Mouse (Mus musculus): Measurements from ENCODE around the gene Celf3. TPM values are rescaled to one million over a fixed set of nuclear protein-coding genes. Genes with fewer than 3 reads are reported as not detected.
A peak's percentile ranks its signal among the peaks of the same experiment; 100 is the strongest.

The Celf3 gene
- 10 to 100 TPM; 17.7 to 38.7 (median 29.4) TPM for total RNA-seq (2022)

- DNase-seq, result no peak
Observed at GRCm38 (mm10) chr3:94477981-94478422, at the start of gene Celf3. Gene Celf3, plus strand, starts transcription at chr3:94478295.

DNA sequence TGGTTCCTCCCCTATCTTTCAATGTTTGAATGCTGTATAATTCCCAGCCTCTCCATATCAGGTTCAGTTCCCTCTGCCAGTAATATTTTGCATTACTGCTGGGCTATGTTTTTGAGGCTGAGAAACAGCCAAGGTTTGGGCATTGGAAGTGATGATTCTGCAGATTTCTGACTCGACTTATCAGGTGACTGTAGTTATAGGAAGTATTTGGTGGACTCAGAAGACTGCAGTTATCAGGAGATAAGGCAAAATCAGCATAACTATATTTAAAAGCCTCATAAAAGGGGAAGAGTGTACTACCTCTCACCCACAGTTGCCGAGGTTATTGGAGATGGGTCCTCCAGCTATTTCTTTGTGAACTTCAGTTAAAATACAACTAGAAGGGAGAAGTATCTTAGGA is 47.1 kb upstream of the Celf3 start:
- DNase-seq, result no peak

DNA sequence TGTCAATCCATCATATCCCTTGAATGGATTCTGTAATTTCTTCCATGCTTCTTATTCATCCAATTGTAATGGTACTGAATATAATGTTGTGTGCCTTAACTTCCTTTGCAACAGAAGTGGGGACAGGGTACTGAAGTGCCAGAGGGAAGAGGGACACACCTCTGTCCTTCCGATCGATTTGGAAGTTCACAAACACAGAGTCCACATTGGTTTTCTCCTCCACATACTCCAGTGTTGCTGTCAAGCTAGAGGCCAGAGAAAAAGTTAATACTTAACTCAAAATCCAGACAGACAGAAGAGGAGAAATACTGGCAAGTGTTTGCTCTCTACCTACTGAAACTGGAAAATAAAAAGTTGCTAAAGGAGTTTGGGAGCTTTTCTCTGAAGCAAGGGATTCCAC is 43.8 kb upstream of the Celf3 start:
- DNase-seq, result no peak

DNA sequence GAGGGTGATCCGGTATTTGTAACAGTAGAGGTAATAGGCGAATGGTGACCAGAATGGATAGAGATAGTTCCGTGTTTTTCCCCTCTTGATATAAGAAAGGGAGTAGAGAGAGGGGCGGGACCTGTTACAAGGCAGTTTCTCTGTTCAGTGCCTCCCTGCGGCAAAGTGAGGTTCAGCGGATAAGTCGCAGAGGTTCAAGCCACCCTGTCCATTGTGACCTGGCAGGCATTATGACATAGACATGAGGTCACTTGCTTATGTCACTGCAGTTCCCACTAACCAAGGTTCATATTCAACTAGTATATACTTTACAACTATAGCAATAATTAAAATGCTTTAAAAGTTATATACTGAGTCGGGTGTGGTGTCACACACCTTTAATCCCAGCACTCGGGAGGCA is 41.7 kb upstream of the Celf3 start:
- no peak for DNase-seq

DNA sequence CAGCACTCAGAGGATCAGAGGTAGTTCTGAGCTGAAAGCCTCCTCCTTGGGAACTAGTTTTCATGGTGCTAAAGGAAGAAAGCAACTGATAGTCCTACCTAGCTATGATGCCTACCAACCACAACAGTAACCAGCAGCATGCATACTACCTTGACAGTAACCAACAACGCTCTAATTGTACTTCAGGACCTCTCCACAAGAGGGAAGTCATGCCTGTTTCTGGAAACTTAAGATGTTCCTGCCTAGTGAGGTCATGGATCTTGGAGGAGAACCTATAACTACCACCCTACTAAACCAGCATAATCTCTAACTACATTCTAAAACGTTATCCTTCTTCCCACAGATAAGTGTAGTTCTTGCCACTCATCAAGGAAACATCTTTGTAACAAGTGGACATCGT is 36.9 kb upstream of the Celf3 start:
- no peak for DNase-seq

DNA sequence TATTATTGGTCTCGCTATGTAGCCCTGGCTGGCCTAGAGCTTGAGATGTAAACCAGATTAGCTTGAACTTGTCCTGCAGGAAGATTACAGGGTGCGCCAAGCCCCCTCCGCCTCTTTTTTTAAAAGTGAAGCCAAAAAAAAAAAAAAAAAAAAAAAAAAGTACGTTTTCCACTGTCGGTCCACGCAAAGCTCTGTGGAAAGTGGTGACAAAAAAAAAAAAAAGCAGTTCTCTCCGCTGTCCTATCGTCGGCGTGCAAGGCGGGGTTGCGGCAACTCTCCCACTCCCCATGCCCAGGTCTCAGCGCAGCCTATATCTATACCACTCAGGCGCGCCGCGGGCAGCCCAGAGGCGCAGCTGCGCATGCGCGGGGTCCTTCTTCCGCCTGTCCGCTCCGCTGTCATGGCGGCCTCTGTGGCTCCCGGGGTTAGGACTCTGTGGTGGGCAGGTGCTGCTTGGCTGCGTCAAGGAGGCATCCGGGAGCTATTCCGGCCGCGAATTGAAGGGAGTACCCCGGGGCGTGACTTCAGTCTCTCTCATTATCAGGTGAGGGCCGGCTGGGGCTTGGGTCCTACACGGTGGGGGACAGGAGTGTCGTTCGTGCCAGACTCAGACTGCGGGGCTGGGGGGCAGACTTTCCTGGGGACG is 35.0 kb upstream of the Celf3 start, which contains the start of gene Mrpl9:
Gene Mrpl9, plus strand, starts transcription at position 368 of the 646 bp plus-strand sequence.
- peak; percentile 88 for DNase-seq

GRCm38 (mm10) chr3:94443597-94443964 is 34.5 kb upstream of the Celf3 start, which contains the start of gene Oaz3:
Gene Oaz3, minus strand, starts transcription at chr3:94443915.
- no peak for DNase-seq

- DNase-seq, result no peak
Observed at GRCm38 (mm10) chr3:94449377-94449776, 28.7 kb upstream of the Celf3 start.

DNA sequence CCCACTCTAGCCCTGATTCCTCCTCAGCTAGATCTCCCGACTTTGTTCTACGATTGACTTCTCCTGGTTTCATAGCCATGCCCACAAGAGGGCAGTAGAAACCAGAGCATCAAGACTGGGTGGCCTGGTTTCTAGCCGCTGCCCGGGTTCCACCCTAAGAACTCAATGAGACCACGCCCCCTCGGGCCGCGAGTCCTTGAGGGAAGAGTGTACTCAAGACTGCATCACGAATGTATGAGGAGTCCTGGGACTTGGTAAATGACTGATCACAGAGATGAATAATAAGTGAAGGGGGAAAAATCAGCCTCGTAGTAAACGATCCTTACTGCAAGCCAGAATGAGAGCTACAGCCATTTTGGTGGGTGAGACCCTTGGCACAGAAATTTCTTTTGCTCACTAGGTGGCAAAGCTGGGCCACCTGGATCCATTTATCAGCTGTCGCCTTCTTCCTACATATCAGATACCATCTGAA is 21.5 kb upstream of the Celf3 start:
- peak; percentile 78 for DNase-seq

GRCm38 (mm10) chr3:94457055-94457454 is 21.0 kb upstream of the Celf3 start:
- no peak for DNase-seq

DNA sequence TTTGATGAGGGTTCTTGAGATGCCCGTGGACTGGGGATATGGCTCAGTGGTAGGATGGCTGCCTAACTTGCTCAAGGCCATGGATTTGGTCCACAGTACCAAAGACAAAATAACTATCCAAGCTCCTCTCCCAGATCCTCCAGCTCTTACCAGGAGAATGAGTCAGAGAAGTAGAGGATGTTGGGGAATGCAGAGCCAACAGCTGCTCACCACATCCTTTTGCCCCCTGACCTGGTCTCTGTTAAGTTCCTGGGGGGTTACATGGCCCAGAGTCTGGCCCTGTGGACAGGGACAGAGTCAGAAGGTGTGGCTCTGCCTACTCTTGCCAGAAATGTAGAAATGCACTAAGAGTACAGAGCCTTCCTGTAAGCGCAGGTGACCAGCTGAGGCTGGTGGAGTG is 18.3 kb upstream of the Celf3 start:
- no peak for DNase-seq

DNA sequence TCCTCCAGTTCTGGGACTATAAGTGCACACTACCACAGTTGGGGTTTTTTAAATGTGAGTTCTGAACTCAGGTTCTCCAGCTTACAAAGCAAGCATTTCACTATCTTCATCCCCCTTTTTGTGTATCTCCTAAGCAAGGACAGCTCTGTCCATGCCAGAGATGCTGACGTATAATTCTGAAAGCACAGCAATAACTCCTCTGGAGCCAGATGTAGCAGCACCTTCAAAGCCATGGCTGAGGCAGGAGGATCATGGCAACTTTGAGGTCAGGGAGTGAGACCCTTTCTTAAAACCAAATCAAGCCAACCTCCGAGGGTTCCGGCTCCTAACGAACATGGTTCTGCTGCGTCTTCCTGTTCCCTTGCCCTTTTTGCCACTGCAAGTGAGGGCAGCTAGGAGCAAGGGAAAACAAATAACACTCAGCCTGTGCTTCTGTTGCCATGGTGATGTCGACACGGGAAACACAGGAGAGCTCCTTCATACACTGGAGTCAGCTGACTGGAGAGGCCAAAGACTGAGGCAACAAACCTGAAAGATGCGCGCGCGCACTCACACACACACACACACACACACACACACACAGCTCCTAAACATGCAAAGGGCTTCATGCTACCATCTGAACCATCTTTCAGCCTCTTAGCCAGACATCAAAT is 14.0 kb upstream of the Celf3 start:
- no peak for DNase-seq

GRCm38 (mm10) chr3:94465632-94466430 is 12.3 kb upstream of the Celf3 start:
- DNase-seq, result no peak

GRCm38 (mm10) chr3:94468931-94469330 is 9.2 kb upstream of the Celf3 start:
- DNase-seq, result no peak

- DNase-seq, result no peak
Observed at GRCm38 (mm10) chr3:94472447-94473114, 5.5 kb upstream of the Celf3 start.

DNA sequence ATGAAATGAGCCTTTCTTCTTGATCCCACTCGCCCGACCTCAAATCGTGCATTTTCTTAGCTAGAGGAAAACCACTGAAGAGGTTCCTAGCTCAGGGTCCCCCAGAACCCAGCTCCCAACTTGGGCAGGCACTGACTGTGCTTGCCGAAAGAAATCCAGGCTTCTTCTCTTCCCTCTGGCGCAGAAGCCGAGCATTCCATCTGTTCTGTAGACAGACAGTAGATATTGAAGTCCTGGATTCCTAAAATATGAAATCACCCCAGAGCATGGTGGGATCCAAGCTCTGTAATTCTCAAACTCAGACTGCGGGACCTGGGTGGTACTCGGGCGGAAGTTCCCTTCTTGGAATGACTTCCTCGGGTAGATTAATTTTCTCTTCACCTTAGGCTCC is 5.0 kb upstream of the Celf3 start:
- DNase-seq, result no peak

- DNase-seq, result no peak
Observed at GRCm38 (mm10) chr3:94473567-94474232, 4.4 kb upstream of the Celf3 start.

DNA sequence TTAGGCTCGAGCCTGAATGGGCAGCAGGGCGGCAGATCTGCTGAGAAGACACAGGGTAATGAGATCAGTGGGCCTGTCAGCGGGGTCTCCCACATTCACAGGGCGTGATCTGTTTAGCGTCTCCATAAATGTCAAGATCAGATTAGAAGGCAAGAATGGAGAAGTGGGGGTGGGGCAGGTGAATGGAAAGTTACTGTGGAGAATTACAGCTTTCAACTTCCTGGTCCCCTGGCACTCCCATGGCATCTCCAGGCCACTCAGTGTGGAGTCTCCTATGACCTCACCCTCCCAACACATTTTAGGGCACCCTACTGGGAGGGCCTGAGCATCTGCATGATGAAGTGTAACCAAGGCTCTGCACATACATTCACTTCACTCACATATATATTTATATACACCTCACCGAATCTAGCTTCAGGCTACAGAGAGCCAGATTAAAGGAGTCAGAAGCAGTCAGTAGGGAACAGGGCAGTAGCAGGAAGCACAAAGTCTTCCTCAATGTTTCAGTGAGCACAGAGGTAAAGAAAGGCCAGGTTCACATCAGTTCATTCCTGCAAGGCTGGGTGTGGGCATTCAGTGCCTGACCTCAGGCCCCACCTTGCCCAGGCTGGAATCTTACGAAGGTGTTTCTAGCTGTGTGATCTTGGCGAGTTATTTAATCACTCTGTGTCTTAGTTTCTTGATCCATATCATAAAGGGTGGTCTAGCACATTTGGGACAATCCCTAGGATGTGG is 1.6 kb upstream of the Celf3 start:
- no peak for DNase-seq

GRCm38 (mm10) chr3:94477444-94477843 is 651 bp upstream of the Celf3 start:
- DNase-seq, result no peak

DNA sequence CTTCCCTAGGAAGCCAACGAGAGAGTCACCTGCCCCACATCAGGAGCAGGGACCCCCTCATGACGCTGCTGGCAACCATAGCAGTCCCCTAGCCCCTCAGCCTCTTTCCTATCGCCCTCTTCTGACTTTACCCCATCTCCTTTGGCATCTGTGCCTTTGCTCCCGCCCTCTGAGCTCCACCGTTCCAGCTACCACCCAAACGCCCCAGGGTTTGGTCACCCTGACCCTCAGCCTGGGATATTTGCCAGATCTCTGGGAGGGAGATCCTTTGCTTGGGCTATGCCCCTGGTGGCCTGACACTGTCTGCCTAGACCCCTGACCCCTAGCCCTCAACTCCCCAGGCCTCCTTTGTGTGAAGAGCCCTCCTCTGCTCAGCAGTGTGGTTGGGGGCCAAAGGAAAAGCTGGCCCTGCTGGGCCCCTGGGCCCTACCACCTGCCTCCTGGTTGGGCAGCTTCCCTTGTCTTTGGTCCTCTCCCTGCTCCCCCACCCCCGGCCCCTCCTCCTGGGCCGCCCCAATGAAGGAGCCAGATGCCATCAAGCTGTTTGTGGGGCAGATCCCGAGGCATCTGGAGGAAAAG is 585 bp downstream of the Celf3 start:
- no peak for DNase-seq

GRCm38 (mm10) chr3:94479564-94479963 is 1.5 kb downstream of the Celf3 start:
- no peak for DNase-seq

All from adrenal gland, adult 8-10 months (tissue).